Mouse (Mus musculus) cerebral cortex, adult 2 months (tissue): ENCODE measurements around the gene Actr6.

Source experiments
- WGBS: fragments of 180-500 bp; shearing (Covaris S2); methylation state at CpG from one replicate; pipeline ENCODE4 v1.1.7; 2018; 5-methylcytosine and 5-hydroxymethylcytosine counted together

The Actr6 gene

DNA sequence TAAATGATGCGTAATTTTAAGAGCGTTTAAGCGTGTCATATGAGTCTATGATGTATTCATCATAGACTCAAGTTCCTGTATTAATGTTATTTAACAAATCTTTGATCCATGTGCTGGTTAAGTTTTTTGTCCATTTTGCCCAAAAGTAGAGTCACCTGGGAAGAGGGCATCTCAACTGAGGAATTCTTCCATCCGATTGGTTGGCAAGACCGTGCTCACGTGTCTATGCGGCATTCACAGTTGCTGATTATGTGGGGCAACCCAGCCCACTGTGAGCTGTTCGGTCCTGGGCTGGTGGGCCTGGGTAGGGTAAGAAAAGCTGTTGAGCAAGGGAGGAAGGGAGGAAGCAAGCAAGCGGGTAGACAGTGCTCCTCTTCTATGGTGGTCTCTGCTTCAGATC, 6.3 kb upstream of the Actr6 start:
- WGBS: 91% methylated on average over 9 of the region's 9 CpGs

DNA sequence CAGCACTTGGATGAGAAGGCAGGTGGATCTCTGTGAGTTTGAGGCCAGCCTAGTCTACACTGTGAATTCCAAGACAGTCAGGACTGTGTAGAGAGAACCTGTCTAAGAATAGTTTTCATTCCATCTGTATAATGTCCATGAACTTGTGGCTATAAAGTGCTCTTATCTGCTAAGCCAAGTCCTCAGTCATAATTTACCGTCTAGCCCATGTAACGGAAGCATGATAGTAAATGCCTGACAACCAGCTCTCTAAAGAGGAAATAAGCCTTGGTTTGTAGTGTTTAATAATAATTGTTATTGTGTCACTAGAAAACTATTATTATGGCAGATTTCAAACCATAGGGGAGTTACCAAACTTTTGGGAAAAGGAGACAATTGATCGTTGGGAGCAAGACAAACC, 5.8 kb upstream of the Actr6 start:
- WGBS: 95% methylated on average over 3 of the region's 3 CpGs

DNA sequence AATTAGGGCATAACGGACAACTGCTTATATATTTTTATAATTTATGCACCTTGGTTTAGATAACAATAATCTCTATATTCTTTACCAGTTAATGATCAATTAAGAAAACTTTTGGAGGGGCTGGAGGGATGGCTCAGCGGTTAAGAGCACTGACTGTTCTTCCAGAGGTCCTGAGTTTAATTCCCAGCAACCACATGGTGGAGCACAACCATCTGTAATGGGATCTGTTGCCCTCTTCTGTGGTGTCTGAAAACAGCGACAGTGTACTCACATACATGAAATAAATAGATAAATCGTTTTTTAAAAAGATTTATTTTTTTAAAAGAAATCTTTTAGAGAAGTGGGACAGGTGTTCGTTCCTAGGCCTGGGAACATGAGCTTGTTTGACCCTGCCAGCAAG, 5.0 kb upstream of the Actr6 start:
- 47% methylated on average over 5 of the region's 5 CpGs for WGBS

DNA sequence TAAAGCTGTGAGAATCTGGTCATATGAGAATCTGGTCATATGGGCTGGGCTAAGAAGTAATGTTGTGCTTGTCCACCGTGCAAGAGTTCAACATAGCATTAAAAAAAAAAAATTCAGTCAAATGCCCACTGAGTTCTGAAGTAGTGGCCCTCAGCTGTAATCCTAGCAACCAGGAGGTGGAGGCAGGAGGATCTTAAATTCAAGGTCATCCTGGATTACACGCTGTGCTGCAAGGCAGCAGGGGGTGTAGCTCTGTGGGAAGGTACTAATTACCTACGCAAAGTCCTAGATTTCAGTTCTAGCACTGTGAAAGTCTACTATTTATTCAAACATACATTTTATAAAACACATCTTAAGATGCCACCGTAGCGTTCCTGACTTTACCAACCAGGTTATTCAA, 754 bp downstream of the Actr6 start:
- WGBS: 7% methylated on average over 5 of the region's 5 CpGs

DNA sequence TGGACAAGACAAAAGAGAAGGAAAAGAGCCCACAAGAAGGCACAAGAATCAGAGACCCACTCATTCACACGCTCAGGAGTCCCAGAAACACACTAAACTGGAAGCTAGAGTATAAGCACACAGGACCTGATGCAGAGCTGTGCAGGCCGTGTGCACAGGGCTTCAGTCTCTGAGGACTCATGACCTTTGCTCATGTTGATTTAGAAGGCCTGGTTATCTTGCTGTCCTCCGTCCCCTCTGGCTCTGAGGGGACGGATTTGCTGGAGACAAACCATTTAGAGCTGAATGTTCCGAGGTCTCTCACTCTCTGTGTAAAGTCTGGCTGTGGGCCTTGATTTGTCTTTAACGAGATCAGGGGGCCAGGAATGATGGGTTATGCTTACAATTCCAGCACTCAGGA, 1.7 kb downstream of the Actr6 start:
- 85% methylated on average over 6 of the region's 6 CpGs for WGBS

DNA sequence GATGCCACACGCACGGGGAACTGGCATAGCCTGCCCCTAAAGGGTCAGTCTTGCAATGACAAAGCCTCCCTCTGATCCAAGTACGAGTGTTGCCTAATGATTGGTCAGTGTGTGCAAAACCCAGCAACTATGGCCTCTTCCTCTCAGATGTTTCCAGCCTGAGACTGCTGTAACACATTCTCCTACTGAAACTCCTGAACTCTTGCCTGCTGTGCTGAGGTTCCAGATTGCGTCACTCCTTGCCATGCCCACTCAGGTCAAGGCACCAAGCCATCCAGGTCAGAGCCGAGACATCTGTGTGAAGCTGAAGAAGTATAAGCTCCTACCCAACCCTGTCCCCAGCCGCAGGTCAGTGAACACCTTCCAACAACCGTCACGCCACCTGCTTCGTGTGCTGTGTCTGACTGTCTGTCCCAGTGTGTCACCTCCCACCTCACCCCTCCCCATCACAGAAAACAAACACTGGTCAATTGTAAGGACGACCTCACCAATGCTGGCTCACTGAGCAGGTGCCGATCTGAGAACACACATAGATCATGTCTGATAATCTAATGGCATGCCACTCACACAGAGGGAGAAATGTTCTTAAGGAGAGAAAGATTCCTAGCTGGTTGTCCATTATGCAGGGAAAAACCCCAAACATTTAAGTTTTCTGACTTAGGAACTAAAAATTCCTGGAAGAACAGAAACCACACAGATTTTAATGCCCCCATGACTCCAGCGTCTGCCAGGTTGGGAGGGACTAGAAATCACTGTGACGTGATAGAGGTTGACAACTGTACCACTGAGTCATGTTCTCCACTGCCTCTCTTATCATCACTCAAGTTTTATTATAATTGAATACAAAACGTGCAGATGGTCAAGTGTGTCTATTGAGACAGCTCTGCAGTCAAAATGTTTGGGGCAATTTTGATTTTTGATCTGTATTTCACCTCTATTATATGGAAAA, 9.6 kb downstream of the Actr6 start:
- WGBS: 92% methylated on average over 14 of the region's 14 CpGs

DNA sequence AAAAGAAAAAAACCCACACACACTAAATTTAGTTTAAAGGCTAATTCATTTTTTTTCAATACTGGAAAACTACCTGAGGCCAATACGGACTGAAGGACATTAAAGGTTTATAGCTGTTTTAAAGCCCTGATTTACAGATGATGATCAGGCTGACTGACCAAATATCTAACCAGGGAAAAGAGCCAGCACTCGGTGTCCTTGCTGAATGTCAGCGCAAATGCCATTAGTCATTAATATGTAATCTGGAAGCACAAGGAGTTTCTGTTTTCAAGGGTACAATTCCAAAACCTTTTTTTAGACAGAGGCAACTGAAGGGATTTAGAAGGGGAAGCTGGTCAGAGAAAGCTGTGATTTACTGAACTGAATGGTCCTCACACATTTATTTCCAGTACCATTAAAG, 11.3 kb downstream of the Actr6 start:
- WGBS: 87% methylated on average over 3 of the region's 3 CpGs

DNA sequence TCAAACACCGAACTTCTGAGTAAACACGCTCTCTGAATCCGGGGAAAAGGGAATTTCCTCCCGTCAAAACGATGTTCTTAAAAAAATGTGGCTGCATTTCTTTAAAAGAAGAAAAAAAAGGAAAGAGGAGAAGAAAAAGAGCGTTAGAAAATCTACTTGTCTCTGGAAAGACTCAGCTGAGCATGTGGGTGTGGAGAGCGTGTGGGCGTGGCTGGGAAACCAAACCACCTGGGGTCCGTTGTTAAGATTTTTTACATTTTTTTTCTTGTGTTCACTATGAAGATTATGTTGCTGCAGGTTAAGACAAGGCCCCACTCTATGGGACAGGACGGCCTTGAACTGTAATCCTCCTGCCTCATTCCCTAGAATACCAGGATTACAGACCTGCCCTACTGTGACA, 17.2 kb downstream of the Actr6 start:
- WGBS: 60% methylated on average over 10 of the region's 10 CpGs

DNA sequence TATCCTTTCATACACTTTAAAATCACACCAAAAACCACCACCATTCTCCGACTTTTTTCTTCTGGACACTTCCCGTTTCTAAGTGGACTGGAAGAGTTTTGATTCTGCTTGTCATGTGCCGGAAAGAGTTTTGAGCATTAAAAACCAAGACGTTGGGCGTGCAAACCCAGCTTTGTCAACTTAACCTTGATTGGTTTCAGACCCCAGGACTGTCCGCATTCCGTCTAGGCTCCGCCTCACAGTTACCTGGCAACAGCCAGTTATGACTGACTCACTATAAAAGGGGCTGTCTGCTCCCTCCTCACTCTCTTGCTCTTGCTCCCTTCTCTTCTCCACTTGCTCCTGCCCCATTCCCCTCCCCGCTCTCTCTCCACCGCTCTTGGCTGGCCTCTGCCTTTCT, 23.4 kb downstream of the Actr6 start:
- WGBS: 47% methylated on average over 10 of the region's 10 CpGs

DNA sequence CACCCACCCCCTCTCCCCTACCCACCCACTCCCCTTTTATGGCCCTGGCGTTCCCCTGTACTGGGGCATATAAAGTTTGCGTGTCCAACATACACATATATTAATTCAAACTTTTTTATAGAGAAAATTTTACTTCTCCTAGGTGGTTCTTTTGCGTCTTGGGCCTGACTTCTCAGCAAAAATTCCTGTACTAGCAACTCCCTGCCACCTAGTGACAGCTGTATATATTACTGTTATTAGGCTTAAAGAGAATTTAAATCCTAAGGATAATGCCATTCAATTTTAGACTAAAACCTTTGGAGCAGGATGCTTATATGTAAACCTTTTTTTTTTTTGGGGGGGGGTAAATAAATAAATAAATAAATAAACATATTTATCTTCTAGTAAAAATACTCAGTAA, 24.7 kb downstream of the Actr6 start:
- 82% methylated on average over 3 of the region's 3 CpGs for WGBS

DNA sequence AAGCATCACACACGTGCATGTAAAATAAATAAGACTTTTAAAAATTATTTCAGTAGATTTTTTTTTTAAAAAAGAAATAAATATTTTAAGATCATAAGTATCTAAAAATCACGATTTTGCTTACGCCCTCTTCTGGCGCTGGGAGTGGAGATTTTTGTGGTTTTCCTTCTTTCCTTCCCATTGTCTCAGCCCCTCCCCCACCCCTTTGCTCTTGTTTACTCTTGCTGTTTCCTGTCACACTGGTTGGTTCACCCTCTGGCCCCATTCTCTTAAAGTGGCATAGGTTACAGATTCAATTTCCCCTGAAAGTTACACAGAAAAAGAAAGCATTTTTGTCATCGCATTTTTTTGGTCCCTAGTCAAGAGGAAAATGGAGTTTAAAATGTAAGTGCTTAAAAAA, 29.1 kb downstream of the Actr6 start:
- 57% methylated on average over 5 of the region's 5 CpGs for WGBS

DNA sequence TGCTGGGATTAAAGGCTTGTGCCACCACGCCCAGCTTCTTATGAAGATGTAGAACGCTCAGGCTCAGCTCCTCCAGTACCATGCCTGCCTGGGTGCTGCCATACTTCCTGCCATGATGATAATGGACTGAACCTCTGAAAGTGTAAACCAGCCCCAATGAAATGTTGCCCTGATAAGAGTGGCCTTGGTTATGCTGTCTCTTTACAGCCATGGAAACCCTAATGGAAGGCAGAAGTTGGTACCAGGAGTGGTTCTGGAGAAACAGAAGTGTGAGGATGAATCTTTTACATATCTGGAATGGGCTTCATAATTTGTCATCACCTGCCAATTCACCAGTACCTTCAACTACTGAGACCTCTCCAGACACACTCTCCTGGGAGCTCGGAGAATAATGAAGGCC, 34.1 kb downstream of the Actr6 start:
- 97% methylated on average over 3 of the region's 3 CpGs for WGBS

DNA sequence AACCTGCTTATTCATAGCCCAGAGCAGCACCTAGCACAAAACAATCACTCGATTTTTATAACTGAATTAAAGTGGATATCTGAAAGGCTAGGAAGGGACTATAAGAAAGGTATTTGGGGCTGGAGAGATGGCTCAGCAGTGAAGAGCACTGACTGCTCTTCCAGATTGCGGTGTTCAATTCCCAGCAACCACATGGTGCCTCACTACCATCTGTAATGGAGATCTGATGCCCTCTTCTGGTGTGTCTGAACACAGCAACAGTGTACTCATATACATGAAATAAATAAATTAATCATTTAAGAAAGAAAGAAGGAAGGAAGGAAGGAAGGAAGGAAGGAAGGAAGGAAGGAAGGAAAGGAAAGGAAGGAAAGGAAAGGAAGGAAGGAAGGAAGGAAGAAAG, 35.8 kb downstream of the Actr6 start:
- WGBS: 71% methylated on average over 2 of the region's 2 CpGs

DNA sequence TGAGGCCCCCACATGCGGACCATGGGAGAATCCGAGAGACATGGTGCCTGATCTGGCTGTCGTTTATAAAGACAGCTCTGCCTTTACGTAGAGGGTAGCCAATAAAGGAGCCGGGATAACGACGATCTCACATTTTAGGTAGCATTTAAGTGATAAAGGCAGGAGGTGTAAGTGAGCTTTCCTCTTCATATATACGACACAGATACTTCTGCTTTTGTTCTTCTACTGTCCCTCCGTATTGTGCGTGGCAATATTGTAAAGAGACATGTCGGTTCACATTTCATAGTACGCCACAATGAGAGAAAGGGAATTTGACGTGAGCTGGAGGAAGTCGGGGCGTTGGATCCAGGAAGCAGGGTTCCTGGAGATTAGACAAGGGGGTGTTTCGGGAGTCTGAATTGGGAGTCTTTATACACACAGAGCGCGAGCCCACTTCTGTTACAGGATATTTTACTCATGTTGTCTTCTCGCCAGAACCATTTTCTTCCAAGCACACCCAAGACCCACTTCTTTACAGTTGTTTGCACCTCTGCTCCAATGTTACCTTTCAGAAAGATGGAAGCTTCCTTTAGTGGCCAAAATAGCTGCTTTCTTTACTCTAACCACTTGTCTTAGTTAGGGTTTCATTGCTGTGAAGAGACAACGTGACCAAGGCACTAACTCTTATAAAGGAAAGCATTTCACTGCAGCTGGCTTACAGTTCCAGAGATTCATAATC, 36.7 kb downstream of the Actr6 start:
- WGBS: 78% methylated on average over 20 of the region's 20 CpGs

DNA sequence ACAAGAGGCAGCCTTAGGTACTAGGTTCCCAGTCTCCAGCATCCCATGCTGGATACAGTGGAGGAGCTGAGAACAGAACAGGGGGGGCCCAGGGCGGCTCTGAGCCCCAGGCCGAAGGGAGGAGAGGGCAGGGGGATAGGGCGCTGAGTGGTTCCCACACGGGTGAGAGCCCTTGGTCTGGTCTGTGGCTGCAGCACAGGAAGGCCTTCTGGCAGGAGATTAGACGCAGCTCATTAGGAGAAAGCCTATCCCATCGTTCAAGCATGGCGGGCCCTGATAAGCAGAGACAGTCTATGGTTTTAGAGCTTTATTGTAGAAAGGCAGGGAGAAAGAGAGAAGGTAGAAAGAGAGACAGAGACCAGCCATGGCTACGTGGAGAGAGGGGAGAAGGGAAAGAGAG, 42.1 kb downstream of the Actr6 start:
- 83% methylated on average over 8 of the region's 8 CpGs for WGBS

DNA sequence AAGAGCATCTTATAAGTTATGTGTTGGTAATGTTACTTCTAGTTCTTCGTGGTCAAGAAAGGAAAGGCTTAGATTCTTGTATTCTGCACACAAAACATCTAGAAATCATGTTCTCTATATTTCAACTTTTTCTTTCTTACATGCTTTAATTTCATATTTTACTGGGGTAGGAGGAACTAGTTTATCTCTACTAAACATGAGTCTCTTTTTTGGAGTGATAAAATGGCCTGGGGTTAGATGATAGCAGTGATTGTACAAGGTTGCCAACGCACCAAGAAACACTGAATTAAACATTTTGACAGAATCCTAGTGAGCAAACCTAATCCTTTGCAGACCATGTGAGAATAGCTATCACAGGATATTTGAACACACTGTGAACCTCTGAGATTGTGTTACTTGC, 44.6 kb downstream of the Actr6 start:
- WGBS: 63% methylated on average over 2 of the region's 2 CpGs

DNA sequence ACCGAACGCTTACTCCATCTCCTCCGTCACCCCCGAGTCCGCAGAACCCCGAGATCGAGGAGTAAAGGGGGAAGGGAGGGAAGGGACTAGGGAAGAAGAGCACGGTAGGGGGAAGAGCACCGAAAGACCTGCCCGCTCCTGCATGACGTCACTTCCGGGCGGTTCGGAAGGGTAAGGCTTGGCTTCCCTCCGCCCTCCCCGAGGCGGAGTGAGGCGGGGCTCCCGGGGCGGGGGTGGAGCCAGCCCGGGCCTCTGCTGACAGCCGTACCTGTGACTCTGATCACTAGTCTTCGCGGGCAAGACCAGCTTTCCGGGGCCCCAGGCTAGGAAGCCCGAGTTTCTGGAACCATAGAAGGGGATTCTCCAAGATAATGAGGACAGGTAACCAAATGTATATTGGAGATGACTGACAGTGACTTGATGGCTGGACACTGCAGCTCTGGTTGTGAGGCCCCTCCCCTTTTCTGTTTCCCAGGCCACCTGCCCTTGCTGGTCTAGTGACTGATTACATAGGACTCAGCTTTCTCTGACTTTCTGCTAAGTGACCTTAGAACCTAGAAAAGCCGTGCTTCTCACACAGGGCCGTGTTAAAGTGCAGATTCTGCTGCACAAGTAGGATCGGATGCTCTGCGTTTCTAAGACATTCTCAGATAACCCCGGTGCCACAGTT, 45.8 kb downstream of the Actr6 start, which contains the start of gene Scyl2:
TSS of gene Scyl2 (minus strand) at position 147 of the 670 bp plus-strand sequence.
- 3% methylated on average over 31 of the region's 31 CpGs for WGBS

DNA sequence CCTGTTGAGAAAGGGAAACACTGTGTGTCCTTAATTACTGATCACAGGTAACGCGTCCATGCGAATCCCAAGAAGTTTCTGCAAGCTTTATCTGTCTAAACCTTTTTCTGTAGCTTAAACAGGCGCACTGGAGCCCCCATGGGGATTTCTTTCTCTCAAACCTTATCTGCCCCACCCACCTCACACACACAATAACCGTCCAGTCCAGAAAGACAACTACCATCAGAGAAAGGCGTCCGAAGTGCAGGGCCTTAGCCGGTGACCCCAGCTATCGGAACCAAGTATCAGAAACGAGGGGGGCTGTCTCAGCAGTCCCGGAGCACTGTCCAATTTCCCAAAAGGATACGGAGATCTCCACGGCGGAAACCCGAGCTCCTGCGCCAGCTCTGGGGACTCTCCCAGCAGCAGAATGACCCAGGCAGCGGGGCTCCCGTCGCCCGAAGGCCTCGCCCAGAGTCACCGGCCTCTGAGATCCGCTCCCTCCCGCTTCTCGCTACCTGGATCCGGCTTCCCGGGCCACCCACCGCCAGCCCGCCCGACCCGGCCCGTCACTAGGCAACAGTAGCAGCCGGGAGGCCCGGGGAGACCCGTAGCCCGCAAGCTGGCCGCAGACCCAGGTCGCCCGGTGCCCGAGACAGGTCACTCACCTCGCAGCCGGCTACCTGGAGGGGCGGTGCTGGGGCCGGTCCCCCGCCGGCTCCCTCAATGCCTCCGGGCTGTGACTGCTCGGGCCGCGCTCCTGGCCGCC, 46.5 kb downstream of the Actr6 start:
- WGBS: 1% methylated on average over 48 of the region's 51 CpGs

DNA sequence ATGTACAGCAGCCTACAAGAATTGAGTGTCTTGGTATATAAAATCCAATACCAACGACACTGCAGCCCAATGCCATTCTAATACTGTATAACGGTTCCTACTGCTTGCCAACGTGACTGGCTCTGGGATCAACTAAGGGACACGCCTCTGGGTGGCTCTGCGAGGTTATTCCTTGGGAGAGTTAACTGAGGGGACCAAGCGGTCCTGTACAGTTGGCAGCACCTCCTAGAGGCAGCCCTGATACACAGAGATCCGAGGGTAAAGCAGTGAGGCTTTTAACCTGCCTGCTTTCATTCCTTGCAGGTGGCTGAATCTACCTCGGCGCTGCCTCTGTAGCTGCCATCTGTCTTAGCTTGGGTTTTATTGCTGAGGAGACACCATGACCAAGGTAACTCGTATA, 49.1 kb downstream of the Actr6 start:
- 83% methylated on average over 10 of the region's 10 CpGs for WGBS

DNA sequence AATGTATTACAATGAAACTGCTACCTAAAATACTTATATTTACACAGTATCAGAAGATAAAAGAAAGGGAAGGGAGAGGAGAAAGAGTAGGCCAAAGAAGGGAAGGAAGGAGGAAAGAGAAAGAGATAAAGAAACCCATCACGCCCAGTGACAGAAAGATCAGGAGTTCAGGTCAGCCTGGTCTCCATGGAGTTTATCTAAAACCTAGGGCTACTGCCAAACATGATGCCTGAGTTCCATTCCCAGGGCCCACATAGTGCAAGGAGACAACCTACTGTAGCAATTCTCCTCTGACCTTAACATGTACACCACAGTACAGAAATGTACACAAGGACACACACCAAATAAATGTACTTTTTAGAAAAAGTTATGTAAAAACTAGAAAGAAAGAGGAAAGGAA, 49.9 kb downstream of the Actr6 start:
- 96% methylated on average over 1 of the region's 1 CpGs for WGBS

DNA sequence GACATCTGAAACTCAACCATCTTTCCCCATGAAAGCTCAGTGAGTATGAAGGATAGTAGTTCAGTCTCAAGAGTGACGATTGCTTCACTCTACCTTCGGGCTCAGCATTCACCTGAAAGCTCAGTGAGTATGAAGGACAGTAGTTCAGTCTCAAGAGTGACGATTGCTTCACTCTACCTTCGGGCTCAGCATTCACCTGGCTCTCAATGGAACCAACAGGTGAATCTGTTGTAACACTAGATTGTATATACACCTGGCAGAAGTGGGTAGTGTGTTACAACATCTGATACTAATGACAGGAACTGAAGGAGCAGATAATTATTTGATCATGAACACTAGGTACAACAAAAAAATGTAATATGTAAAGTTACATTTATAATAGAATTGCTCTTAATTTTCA, 50.4 kb downstream of the Actr6 start:
- 95% methylated on average over 4 of the region's 4 CpGs for WGBS

DNA sequence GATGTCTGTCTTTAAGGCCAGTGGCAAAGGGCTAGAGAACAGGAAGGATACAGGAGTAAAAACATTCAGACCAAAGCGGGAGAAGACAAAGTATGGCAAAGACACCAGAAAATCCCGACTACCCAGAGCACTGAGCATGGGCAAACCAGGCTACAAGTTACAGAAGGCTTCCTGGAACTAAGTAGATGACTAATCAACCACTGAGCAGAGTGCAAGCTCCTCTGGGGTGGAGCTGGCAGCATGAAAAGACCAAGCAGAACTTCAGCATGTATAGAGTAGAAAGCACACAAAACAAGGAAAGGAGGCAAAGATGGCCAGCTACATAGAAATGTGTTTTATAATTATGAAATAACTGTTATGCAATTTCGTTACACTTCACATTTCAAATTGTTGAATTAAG, 51.6 kb downstream of the Actr6 start:
- WGBS: 68% methylated on average over 3 of the region's 3 CpGs
